Mouse (Mus musculus) frontal cortex, adult 2 months (tissue): ENCODE measurements around the gene Armc7. TPM values are rescaled to one million over a fixed set of nuclear protein-coding genes. Genes with fewer than 3 reads are reported as not detected.
"Not testable (repeated sequence)": the region's sequence is repeated elsewhere in the genome, so short reads cannot be mapped to it uniquely, and the experiment has no call there.

Experiments used
- DNase-seq, 2 experiments: peaks; one replicate each; pipeline ENCODE4 v3.0.0; 2022; ENCODE audit warnings: low spot score in 1 of 2; ENCODE audit errors: extremely low spot score in 1 of 2
- polyA plus RNA-seq: library from polyadenylated mRNA; depleted of rRNA; stranded (reverse); fragments of >200 nt; gene quantifications from 2 replicates; pipeline ENCODE4 v1.2.3, GENCODE M21; 2012; rRNA removed

Armc7 gene
- polyA plus RNA-seq, 1 experiment, result 9.9 TPM

DNA sequence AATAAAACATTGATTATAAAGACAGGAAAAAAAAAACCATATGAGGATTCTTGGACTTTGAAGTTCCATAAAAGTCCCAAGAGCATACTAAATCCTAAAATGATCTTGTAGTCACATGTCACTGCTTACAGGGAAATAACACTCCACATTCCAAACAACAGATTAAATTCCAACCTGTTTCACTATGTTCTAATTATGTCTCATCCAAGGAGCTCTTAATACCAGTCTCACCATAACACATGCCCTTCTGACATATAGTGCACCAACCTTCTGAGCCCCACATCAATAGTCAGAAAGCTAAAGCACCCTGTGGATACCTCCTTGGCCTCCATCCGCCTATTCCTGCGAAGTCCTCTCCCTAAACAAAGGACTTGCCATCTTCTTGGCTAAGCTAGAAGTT, 44.8 kb downstream of the Armc7 start:
- DNase-seq, result no peak

DNA sequence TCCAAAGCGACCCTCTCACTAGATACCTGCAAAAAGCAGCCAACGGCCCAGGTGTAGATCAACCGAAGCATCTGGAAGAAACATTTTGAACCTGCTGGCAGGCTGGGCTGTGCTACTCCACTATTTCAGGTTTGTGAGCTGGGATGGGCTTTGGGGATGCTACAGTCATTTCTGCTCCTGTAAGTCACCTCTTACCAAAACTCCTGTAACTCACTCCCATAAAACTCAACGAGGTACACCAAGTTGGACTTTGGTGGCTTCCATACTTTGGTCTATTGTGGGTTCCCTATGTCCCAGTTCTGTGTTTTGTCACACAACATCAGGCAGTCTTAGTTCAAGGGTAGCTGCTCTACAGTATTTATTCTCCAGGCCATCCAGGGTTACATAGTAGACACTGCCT, 45.6 kb downstream of the Armc7 start:
- no peak for DNase-seq

DNA sequence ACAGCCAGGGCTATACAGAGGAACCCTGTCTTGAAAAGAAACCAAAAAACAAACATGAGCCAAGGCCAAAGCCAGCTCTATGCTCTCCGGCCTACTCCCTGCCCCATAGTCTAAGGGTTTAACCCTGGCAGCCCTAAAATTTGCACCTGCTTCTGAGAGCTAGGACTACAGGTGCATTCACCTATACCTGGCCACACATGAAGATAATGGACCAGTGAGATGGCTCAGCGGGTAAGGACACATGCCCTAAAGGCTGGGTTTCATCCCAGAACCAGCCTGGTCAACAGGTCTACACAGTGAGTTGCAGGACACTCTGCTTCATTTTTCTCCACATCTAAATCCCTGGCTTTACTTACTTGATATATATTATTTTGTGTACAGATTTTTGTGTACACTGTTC, 46.8 kb downstream of the Armc7 start:
- DNase-seq, result no peak

DNA sequence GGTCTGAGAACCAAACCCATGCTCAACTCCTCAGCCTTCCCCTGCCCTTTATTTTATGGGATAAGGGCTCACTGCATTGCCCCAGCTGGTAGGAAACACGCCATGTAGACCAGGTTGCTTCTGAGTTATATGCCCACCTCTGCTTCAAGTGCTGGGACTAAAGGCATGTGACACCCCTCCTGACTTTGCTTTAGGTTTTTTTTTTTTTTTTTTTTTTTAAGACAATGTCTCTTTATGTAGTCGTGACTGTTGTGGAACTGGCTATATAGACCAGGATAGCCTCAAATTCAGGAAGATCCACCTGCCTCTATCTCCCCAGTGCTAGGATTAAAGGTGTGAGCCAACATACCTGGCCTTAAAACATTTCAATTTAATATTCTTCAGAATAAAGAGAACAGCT, 47.2 kb downstream of the Armc7 start:
- no peak for DNase-seq

DNA sequence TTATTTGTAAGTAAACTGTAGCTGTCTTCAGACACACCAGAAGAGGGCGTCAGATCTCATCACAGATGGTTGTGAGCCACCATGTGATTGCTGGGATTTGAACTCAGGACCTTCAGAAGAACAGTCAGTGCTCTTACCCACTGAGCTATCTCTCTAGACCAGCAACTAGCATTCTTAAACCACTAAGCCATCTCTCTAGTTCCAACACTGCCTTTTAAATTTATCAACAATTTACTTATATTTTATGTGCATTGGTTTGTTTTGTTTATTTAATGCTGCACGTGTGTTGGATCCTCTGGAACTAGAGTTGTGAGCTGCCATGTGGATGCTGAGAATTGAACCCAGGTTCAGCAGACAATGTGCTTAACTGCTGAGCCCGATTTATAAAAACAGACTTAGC, 51.0 kb downstream of the Armc7 start:
- not testable (repeated sequence) for DNase-seq

DNA sequence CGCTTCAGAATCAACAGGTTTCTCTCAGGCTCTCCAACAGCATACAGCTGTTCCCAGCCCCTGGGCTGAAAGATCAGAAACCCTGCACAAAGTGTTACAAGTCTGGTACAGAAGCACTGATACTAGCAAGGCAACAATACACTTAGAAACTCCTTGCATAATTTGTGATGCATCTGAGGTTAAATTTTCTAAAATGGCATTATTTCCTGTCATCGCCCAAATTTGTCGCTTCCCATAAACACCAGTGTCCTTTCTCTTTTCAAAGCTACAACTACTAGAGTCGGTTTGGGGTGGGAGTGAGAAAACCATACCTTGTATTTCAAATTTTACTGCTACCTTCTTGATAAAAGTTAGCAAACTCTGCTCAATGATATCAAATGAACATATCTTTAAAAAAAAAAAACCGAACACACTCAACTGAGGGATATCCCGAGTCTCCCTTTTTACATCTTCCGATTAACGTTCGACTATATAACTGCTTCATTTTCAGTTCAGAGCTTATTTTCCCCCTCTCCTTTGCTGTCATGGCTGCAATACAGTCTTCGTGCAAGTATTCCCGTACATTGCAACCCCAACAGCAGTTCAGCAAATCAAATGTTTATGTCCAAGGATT, 59.4 kb downstream of the Armc7 start:
- DNase-seq, result no peak

DNA sequence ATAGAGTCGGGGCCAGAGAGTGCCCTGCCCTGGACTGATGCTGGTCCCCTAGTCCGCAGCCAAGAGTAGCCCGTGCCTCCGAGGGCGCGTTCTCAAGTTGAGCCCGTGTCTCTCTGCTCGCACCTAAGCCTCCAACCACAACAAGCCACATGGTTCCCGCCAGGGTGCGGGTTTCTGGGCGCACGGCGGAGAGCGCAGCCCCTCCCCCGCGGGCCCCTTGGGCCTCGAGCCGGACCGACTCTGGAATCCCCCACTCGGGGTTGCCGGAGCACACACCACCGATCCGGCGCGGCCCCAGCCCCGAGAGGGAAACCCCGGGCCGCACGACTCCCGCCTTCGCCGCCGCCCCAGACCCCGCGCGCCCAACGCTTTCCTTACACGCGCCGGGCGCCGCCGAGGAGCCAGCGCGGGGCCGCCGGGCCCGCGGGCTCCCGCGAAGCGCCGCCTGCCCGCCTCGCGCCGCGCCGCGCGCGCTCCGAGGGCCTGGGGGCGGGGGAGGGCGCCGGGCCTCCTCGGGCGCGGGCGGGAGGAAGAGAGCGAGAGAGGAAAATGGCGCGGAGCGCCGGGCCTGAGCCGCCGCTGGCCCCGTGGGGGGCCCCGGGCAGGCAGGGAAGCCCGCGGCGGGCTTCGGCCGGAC, 60.1 kb downstream of the Armc7 start:
- DNase-seq, result peak in 1 of 2 experiments; percentile 31

DNA sequence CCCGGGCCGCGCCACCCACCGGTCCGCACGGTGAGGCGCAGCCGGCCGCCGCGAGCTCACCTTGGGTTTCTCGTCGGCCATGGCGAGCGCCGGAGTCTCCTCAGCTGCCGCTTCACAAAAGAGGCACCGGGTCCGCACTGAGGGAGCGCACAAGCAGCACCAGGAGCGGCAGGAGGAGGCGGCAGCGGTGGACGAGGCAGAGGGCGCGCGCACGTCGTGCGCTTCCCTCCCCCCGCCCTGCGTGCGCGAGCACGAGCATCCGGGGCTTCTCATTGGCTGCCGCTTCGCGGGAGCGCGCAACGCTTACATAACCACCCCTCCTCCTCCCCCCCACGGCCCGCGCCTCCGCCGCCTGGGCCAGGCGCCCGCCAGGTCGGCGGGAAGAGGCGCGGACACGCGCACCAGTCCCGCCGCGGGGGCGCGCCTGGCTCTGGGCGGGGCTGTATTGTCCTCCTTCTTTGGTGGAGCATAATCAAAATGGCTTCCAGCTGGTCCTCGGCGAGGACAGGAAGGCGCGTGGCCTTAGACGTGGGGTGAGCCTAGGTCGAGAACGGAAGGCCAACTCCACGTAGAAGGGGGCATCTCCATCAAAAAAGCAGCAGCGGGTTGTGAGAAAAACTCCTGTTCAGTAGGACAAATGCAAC, 60.7 kb downstream of the Armc7 start, which contains the start of gene Sumo2:
Gene Sumo2 (minus strand): TSS at position 239 of the 644 bp plus-strand sequence.
- peak; percentile 93 to 98 for DNase-seq

DNA sequence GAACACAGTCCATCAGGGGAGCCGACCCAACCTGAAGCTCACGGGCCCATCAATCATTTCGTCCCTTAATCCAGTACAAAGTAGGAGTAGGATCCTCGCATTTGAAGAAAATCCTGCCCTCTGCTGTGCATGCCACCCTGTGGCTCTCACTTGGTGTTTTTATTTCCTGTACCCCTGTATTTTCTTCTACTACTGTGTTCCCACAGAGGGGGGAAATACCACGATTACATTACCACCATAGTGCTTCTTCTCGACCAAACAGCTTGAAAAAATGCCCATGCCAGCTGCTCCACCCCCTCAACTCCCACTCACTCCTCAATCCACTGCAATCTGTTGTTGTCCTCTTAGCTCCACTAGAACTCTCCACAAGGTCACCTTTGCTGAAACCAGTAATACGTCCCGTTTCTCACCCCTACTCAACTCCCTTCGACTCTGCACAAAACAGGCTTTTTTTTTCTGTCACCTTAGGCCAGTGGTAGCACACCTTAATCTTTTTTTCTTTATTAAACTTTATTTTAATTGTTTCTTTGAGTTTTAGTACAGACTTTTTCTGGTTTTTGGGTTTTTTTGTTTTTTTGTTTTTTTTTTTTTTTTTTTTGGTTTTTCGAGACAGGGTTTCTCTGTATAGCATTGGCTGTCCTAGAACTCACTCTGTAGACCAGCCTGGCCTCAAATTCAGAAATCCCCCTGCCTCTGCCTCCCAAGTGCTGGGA, 61.5 kb downstream of the Armc7 start:
- DNase-seq, result peak in 1 of 2 experiments; percentile 64

DNA sequence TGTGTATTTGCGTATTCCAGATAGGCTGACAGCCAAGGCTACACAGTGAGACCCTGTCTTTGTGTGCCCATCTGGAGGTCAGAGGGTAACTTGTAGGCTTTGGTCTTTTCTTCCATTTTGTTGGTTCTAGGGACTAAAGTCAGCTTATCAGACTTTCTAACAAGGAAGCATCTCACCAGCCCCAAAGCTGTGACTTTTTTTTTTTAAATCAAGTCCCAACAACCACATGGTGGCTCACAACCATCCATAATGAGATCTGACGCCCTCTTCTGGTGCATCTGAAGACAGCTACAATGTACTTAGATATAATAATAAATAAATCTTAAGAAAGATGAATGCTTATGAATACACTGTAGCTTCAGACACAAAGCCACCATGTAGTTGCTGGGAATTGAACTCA, 62.6 kb downstream of the Armc7 start:
- no peak for DNase-seq

Other genes with a start within 250 kb of the Armc7 start
- 55.1 and 55.6 TPM in 2 replicates for gene Grin2c, start 208.4 kb upstream of the Armc7 start, polyA plus RNA-seq
- gene Fdxr, start 198.6 kb upstream of the Armc7 start, polyA plus RNA-seq, result 33.1 and 34.4 TPM in 2 replicates
- gene Fads6, start 178.0 kb upstream of the Armc7 start, polyA plus RNA-seq, result 13.2 and 13.9 TPM in 2 replicates
- 14.6 and 19.2 TPM in 2 replicates for gene Otop2, start 168.5 kb upstream of the Armc7 start, polyA plus RNA-seq
- gene Ush1g, start 153.6 kb upstream of the Armc7 start, polyA plus RNA-seq, result 7.8 and 8.6 TPM in 2 replicates
- gene Otop3, start 140.9 kb upstream of the Armc7 start, polyA plus RNA-seq, result 0.30 and 0.34 TPM in 2 replicates
- gene Hid1, start 107.9 kb upstream of the Armc7 start, polyA plus RNA-seq, result 97.9 and 106 TPM in 2 replicates
- 22.7 and 23.1 TPM in 2 replicates for gene Cdr2l, start 93.8 kb upstream of the Armc7 start, polyA plus RNA-seq
- gene Mrpl58, start 71.9 kb upstream of the Armc7 start, polyA plus RNA-seq, result 129 and 134 TPM in 2 replicates
- gene Atp5h, start 55.7 kb upstream of the Armc7 start, polyA plus RNA-seq, result 785 and 842 TPM in 2 replicates
- gene Kctd2, start 55.5 kb upstream of the Armc7 start, polyA plus RNA-seq, result 71.8 and 78.7 TPM in 2 replicates
- gene Trim80, start 35.1 kb upstream of the Armc7 start, polyA plus RNA-seq, result 0.06 and 0.17 TPM in 2 replicates
- 0.06 TPM in 1 of 2 replicates, not detected in the other for gene Slc16a5, start 13.2 kb upstream of the Armc7 start, polyA plus RNA-seq
- gene Nt5c, start 16.2 kb downstream of the Armc7 start, polyA plus RNA-seq, result 73.9 and 74.9 TPM in 2 replicates
- gene Jpt1, start 38.7 kb downstream of the Armc7 start, polyA plus RNA-seq, result 209 and 216 TPM in 2 replicates
- 365 and 405 TPM in 2 replicates for gene Sumo2, start 60.6 kb downstream of the Armc7 start, polyA plus RNA-seq
- gene Nup85, start 88.8 kb downstream of the Armc7 start, polyA plus RNA-seq, result 71.0 and 72.9 TPM in 2 replicates
- 40.7 and 42.9 TPM in 2 replicates for gene Mrps7, start 128.3 kb downstream of the Armc7 start, polyA plus RNA-seq
- 61.7 and 65.1 TPM in 2 replicates for gene Gga3, start 128.4 kb downstream of the Armc7 start, polyA plus RNA-seq
- 36.3 and 38.9 TPM in 2 replicates for gene Mif4gd, start 137.3 kb downstream of the Armc7 start, polyA plus RNA-seq
- gene Slc25a19, start 152.6 kb downstream of the Armc7 start, polyA plus RNA-seq, result 117 and 127 TPM in 2 replicates
- gene Grb2, start 232.9 kb downstream of the Armc7 start, polyA plus RNA-seq, result 194 and 200 TPM in 2 replicates